Mouse (Mus musculus) bone marrow macrophage, adult 2 months (primary cell): Measurements from ENCODE around the gene Acan. TPM values are rescaled to one million over a fixed set of nuclear protein-coding genes. Genes with fewer than 3 reads are reported as not detected.

ENCODE experiments used
- H3K27ac ChIP-seq: 2 replicates; pipeline ENCODE4 v1.5.1; 2012; ENCODE audit warnings: low read depth, low read length; ENCODE audit not compliant: insufficient read depth
- H3K4me1 ChIP-seq: 2 replicates; pipeline ENCODE4 v1.6.1; 2012; ENCODE audit warnings: low read length; ENCODE audit not compliant: control insufficient read depth, insufficient read depth
- H3K4me3 ChIP-seq: 2 replicates; pipeline ENCODE4 v1.5.1; 2012; ENCODE audit warnings: mild to moderate bottlenecking, low read length, moderate library complexity; ENCODE audit not compliant: insufficient read depth
- CTCF ChIP-seq: IDR thresholded peaks from 2 replicates; pipeline ENCODE4 v1.5.1; 2012; ENCODE audit warnings: low read depth, mild to moderate bottlenecking, low read length, moderate library complexity
- POLR2A ChIP-seq: IDR thresholded peaks from 2 replicates; pipeline ENCODE4 v1.6.1; 2012; ENCODE audit warnings: mild to moderate bottlenecking, low read depth, low read length, borderline replicate concordance
- polyA plus RNA-seq: library from polyadenylated mRNA; stranded (reverse); fragments of >200 nt; gene quantifications from 2 replicates; pipeline ENCODE4 v1.2.4, GENCODE M21; 2012; ENCODE audit not compliant: missing spikeins, insufficient read depth, insufficient read length

Gene Acan
- polyA plus RNA-seq, 1 experiment, result not detected

DNA sequence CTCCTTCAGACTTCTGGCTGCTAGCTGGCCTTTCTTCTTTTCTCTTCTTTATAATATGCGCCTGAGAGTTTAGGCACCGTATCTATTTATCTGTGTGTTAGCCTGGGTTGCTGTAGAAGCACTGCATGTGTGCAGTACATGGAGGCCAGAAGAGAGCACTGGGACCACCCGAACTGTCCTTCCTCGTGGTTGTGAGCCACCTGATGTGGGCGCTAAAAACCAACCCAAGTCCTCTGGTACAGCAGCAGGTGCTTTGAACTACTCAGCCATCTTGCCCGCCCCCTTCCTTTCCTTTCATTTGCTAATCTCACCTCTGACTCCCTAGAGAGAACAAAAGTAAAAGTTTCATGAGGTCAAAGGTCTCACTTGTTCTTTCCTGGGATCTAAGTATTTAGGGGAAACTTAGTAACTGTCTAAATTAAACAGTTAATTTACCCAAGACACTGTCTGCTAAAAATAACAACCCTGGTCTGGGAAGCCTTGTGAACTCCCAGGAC, 86.1 kb downstream of the Acan start:
- H3K4me1 ChIP-seq, result peaks cover 7% of the 10 kb centered on the region
- no peak overlapping the region for H3K27ac ChIP-seq
- no peak overlapping the region for H3K4me3 ChIP-seq
- TF ChIP-seq CTCF, result no peak

DNA sequence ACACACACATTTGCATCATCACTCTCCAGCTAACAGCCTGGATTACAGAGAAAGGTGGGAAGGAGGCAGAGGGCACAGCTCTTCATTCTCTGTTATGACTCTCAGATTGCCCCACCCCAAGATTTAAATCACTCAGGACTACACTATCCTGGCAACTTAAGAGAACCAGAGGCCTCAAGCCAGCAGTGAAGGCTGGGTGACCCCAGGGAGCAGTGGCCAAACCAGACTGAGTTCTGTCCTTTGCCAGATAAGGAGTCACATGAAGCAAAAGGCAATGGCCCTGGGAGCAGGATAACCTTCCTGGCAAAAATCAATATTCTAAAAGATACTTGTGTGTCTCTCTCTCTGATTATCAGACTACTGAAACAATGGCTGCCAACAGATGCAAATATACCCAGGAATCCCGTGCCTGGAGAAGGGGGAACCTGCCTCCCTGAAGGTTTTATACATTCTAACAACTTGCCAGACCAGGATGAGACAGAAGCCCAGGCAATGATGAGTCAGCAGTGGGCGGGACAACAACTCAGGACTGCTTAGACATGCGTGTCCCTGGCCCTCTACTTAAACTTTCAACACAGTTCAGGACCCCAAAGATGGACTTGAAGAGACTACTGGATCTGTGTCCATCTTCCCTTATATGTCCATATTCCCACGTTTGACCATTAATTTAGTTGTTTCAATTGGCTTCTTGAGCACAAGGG, 86.8 kb downstream of the Acan start:
- Histone ChIP-seq H3K4me3 (no peak overlapping the region), H3K27ac (no peak overlapping the region), H3K4me1 (peaks cover 7% of the 10 kb centered on the region)
- TF ChIP-seq POLR2A (no peak), CTCF (no peak)

DNA sequence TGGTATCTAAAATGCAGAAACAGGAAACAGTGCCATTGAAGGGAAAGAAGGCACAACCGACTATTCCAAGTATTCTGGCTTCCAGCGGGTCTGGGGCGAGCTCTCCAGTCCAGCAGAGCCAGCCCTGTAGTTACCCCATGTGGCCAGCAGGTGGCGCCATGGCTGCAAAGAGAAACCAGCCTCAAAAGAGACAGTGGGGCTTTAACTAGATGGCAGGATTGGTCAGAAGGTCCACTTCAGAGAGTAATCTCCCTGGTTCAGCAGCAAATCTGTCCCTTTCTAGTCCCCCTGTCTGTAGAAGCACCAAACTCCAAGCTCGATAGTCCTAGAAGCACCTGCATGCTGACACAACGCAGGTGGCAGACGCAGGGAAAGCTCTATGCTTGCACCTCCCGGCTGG, 87.6 kb downstream of the Acan start:
- no peak overlapping the region for H3K4me3 ChIP-seq
- peaks cover 7% of the 10 kb centered on the region for H3K4me1 ChIP-seq
- no peak overlapping the region for H3K27ac ChIP-seq
- no peak for TF ChIP-seq POLR2A
- TF ChIP-seq CTCF, result peak; percentile 90

DNA sequence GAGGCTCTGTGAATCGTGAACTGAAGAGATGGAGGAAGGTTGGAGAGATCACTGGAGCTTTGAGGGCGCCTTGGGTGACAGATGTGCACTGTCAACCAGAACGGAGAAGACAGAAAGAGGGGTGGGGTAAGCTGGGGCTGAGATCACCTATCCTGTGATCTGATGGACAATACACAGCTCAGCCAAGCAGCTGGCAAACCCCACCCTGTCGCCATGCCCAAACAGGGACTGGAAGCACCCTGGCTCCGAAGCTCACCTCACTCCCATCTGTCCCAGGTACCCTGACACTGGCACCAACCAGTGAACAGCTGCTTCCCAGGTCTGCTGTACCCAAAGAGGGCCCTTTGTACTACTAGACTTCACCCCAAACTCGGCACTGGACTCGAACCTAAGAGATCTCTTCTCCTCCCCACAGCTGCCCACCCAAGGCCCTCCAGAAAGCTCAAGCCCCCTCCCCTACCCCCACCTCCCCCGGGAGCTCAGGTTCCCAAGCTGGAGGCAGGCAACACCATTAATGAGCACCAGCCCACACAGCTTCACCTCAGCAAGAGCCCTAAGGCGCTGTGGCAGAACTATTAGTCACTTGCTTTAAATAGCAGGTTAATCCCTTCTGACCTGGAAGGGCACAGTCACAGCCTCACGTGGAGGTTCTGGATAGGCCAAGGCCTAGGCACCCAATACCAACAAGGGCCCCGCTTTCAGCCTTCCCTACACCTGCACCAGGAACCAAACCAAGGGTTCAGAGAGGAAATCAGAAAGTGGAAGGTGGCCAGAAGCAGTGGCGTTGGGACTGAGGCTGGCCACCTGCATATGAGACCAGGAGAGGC, 93.9 kb downstream of the Acan start:
- no peak overlapping the region for H3K4me3 ChIP-seq
- TF ChIP-seq CTCF, result no peak
- TF ChIP-seq POLR2A, result no peak
- no peak overlapping the region for H3K27ac ChIP-seq
- H3K4me1 ChIP-seq, result peaks cover 4% of the 10 kb centered on the region

DNA sequence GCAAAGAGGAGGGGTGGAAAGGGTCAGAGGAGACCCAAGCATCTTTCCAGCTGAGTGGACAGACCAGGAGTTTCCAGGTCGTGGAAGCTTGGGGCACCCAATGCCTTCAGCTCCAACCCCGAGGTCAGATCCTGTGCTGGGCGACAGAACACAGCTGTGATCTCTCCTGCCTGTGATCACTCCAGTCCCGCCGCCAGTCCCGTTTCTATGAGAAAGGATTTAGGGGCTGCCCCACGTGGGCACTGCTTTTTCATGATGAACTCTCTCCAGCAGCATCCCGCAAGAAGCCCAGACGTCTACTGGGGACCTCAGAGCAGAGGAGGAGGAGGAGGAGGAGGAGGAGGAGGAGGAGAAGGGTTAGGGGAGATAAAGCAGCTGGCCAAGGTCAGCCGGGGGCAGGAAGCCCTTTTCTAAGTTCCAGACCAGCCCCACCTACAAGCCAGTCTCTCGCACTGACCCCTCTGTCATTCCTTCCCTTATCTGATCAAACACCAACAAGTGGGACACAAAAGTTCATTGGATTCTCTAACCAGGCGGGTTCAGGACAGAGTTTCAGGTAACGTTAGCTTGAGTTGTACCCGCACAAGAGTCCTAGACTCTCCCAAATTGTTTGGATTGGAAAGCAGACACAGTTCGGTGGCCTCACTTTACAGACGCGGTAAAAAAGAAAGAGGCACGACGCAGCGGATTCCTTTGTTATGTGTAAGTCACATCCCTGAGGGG, 94.8 kb downstream of the Acan start:
- TF ChIP-seq CTCF (no peak), POLR2A (no peak)
- Histone ChIP-seq H3K4me3 (peak overlapping the region; percentile 88), H3K4me1 (peaks cover 4% of the 10 kb centered on the region), H3K27ac (no peak overlapping the region)

DNA sequence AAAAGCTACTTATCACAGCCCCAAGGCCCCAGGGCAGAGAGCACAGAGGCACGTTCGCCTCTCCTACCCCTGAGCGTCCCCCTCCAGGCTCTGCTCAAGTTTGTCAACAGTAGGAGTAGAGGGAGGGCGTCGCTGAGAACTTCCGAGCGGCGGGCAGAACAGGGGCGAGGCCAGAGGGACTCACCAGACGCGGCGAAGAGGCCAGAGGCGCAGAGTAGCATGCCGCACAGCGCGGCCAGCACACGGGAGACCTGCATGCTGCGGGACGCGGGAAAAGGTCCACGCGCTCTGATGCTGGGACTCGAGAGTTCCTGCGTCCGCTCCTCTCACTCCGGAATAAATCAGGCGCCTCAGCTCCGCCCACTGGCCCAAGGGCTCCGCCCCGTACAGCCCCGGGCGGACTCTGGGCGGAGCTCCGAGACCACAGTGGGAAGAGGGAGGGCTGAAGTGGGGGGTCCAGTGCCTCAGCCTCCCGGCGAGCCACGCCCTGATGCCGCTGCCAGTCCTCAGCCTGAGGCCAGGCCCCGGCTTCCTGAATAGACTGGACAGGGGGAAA, 95.5 kb downstream of the Acan start, which contains the start of gene Mfge8:
Gene Mfge8 (minus strand): TSS at position 350 of the 556 bp plus-strand sequence.
- Histone ChIP-seq H3K4me3 (peak within 1 kb of the TSS; percentile 88), H3K4me1 (peaks cover 4% of the 10 kb centered on the region), H3K27ac (no peak within 1 kb of the TSS)
- TF ChIP-seq POLR2A, result no peak
- TF ChIP-seq CTCF, result no peak

DNA sequence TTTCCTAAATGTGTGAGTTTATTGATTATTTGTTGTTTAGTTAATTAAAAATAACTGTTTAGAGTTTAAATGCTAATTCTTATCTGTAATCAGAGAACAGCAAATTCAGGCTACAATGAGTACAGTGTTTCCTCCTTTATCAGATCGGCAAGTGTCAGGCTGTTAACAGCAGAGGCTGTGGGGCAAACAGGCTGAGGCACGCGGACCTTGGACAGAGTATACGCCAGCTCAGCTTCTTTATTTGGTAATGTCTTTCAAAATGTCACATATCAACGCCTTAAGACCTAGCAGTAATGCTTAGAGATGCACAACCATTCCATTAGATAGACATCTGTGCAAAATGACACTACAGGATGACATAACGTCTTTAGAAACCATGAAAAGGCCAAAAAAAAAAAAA, 96.2 kb downstream of the Acan start:
- Histone ChIP-seq H3K27ac (no peak overlapping the region), H3K4me1 (peaks cover 4% of the 10 kb centered on the region), H3K4me3 (no peak overlapping the region)
- TF ChIP-seq CTCF (no peak), POLR2A (no peak)

DNA sequence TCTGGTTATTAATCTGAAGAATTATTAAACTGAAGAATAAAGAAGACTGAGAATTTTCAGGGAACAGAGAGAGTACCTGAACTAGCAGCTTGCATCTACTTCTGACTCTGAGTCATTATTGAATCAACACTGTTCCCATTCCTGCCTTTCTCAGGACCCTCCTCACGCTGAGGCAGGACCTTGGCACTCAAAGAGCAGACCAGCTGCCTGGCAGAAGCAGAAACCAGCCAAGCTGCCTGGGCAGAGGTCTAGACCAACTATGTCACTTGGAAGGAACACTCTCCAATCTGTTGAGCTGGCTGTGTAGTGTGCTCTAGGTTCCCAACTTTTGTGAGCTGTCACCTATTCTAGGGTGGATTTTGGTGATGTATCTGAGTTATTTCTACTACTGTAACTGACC, 106.1 kb downstream of the Acan start:
- Histone ChIP-seq H3K27ac (no peak overlapping the region), H3K4me3 (no peak overlapping the region), H3K4me1 (no peaks in the 10 kb centered on the region)
- no peak for TF ChIP-seq CTCF
- TF ChIP-seq POLR2A, result no peak

Other genes starting within 250 kb of the Acan start
- 6.7 and 6.8 TPM in 2 replicates for gene Det1, start 206.2 kb upstream of the Acan start, polyA plus RNA-seq
- 12.8 and 14.6 TPM in 2 replicates for gene Aen, start 157.6 kb upstream of the Acan start, polyA plus RNA-seq
- gene Isg20, start 140.1 kb upstream of the Acan start, polyA plus RNA-seq, result 9.1 and 12.4 TPM in 2 replicates
- not detected in 2 replicates for gene Hapln3, start 77.5 kb downstream of the Acan start, polyA plus RNA-seq
- gene Mfge8, start 95.6 kb downstream of the Acan start, polyA plus RNA-seq, result 27.4 and 30.3 TPM in 2 replicates
- gene Abhd2, start 219.7 kb downstream of the Acan start, polyA plus RNA-seq, result 20.8 and 25.9 TPM in 2 replicates